Mouse (Mus musculus) embryonic facial prominence, embryonic 11.5 days (tissue): ENCODE results near the gene Pom121l2. TPM values are rescaled to one million over a fixed set of nuclear protein-coding genes. Genes with fewer than 3 reads are reported as not detected.

Experiments used
- ATAC-seq: fragments of 200-750 bp; cut with Nextera tagmentation; replicated peaks from 2 replicates; pipeline ENCODE4 v1.8.0; 2017; ENCODE audit warnings: low read depth; ENCODE audit not compliant: insufficient number of reproducible peaks, low FRiP score, low TSS enrichment
- DNase-seq: peaks from one replicate; pipeline ENCODE4 v3.0.0-alpha.2; 2015; ENCODE audit warnings: low spot score
- H3K27ac ChIP-seq: fragments of 300-500 bp; sonication (generic); replicated peaks from 2 replicates; pipeline ENCODE4 v1.5.1; 2014; ENCODE audit warnings: mild to moderate bottlenecking, low read depth, low read length, control low read depth
- H3K27me3 ChIP-seq: fragments of 300-500 bp; sonication (generic); 2 replicates; pipeline ENCODE4 v1.6.1; 2014; ENCODE audit warnings: mild to moderate bottlenecking, low read length, moderate library complexity, mixed read lengths; ENCODE audit not compliant: control insufficient read depth, insufficient read depth
- H3K36me3 ChIP-seq: fragments of 300-500 bp; sonication (generic); replicated peaks from 2 replicates; pipeline ENCODE4 v1.6.1; 2014; ENCODE audit warnings: low read depth, mild to moderate bottlenecking, low read length, moderate library complexity, mixed read lengths; ENCODE audit not compliant: control insufficient read depth, insufficient read depth
- H3K4me1 ChIP-seq: fragments of 300-500 bp; sonication (generic); 2 replicates; pipeline ENCODE4 v1.6.1; 2014; ENCODE audit warnings: low read length, mixed read lengths; ENCODE audit not compliant: control insufficient read depth, insufficient read depth
- H3K4me2 ChIP-seq: fragments of 300-500 bp; sonication (generic); 2 replicates; pipeline ENCODE4 v1.6.1; 2014; ENCODE audit warnings: low read depth, mild to moderate bottlenecking, control low read depth, low read length, moderate library complexity
- H3K4me3 ChIP-seq: fragments of 300-500 bp; sonication (generic); 2 replicates; pipeline ENCODE4 v1.5.1; 2014; ENCODE audit warnings: low read depth, low read length, control low read depth
- H3K9ac ChIP-seq: fragments of 300-500 bp; sonication (generic); replicated peaks from 2 replicates; pipeline ENCODE4 v1.6.1; 2014; ENCODE audit warnings: mild to moderate bottlenecking, control low read depth, low read length
- H3K9me3 ChIP-seq: fragments of 300-500 bp; sonication (generic); replicated peaks from 2 replicates; pipeline ENCODE4 v1.6.1; 2016; ENCODE audit warnings: mild to moderate bottlenecking, low read length, inconsistent platforms, mixed read lengths; ENCODE audit not compliant: control insufficient read depth
- WGBS: fragments of 180-500 bp; shearing (Covaris S2); extraction: QIAGEN DNeasy Blood & Tissue Kit; methylation state at CpG from one replicate; pipeline ENCODE4 v1.1.7; 2014; 5-methylcytosine and 5-hydroxymethylcytosine counted together
- microRNA-seq: library from miRNA; unstranded; fragments of <30 nt; microRNA quantifications from one replicate; pipeline ENCODE4, GENCODE M21; 2016; ENCODE audit warnings: borderline number of aligned reads
- polyA plus RNA-seq: library from polyadenylated mRNA; unstranded; fragments of >200 nt; fragmentation: Nextera tagmentation; extraction: Ambion mirVana; gene quantifications from 2 replicates; pipeline ENCODE4 v1.2.1, GENCODE M21; 2014

The Pom121l2 gene
- polyA plus RNA-seq, 1 experiment from 2014 or later = not detected

GRCm38 (mm10) chr13:22036149-22036956 is 55.4 kb downstream of the Pom121l2 start:
- peak overlapping the region; percentile 50 for H3K9ac ChIP-seq
- whole genome bisulfite sequencing = 3% methylated on average over 19 of the region's 23 CpGs
- peak overlapping the region; percentile 75 for H3K27ac ChIP-seq
- ATAC-seq (peak; percentile 0; the same call in 1 of the 2 replicates), DNase-seq (peak; percentile 69)
- no peaks in the 10 kb centered on the region for H3K27me3 ChIP-seq
- H3K9me3 ChIP-seq = no peaks in the 10 kb centered on the region
- peak overlapping the region; percentile 34 for H3K4me3 ChIP-seq
- H3K4me2 ChIP-seq = peak overlapping the region; percentile 46
- no peaks in the 10 kb centered on the region for H3K36me3 ChIP-seq
- no peaks in the 10 kb centered on the region for H3K4me1 ChIP-seq

DNA sequence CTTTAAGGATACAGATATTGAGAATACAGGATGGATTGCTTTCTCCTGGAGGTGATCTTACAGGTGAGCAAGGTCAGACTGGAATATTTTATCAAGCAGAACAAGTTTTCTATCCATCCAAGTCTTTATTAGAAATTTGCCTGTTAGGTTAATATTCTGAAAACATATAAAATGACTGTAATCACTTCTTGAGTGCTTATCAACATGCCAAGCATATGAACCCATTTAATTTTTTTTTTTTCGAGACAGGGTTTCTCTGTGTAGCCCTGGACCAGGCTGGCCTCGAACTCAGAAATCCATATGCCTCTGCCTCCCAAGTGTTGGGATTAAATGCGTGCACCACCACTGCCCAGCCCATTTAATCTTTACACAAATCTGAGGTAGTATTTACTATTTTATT is 56.0 kb downstream of the Pom121l2 start:
- H3K9me3 ChIP-seq = no peaks in the 10 kb centered on the region
- H3K9ac ChIP-seq = peak overlapping the region; percentile 50
- no peaks in the 10 kb centered on the region for H3K27me3 ChIP-seq
- no peaks in the 10 kb centered on the region for H3K36me3 ChIP-seq
- H3K4me1 ChIP-seq = no peaks in the 10 kb centered on the region
- H3K27ac ChIP-seq = peak overlapping the region; percentile 75
- 66% methylated on average over 3 of the region's 3 CpGs for WGBS
- DNase-seq = no peak
- H3K4me2 ChIP-seq = peak overlapping the region; percentile 46
- H3K4me3 ChIP-seq = no peak overlapping the region
- ATAC-seq = no peak

- no peak overlapping the region for H3K4me3 ChIP-seq
- no peak for ATAC-seq
- 0 out of 2 replicates have a peak overlapping the region, but pooled peaks have one; percentile 22 for H3K27ac ChIP-seq
- no peaks in the 10 kb centered on the region for H3K27me3 ChIP-seq
- WGBS = 62% methylated on average over 2 of the region's 2 CpGs
- H3K9me3 ChIP-seq = no peaks in the 10 kb centered on the region
- H3K36me3 ChIP-seq = no peaks in the 10 kb centered on the region
- H3K4me1 ChIP-seq = no peaks in the 10 kb centered on the region
- no peak for DNase-seq
- no peak overlapping the region for H3K4me2 ChIP-seq
- H3K9ac ChIP-seq = no peak overlapping the region
Observed at GRCm38 (mm10) chr13:22037415-22037814, 56.4 kb downstream of the Pom121l2 start.

Small RNA genes within 50 kb of the gene (microRNA-seq; reads per million reads assigned to microRNA genes)
- gene Gm44390 = not detected

Other genes starting within 250 kb of the Pom121l2 start
- 1.4 and 2.7 TPM in 2 replicates for gene Hist1h4j, start 246.1 kb upstream of the Pom121l2 start, polyA plus RNA-seq
- gene Hist1h4k, start 230.7 kb upstream of the Pom121l2 start, polyA plus RNA-seq = 7.7 and 8.5 TPM in 2 replicates
- gene Hist1h2ak, start 227.4 kb upstream of the Pom121l2 start, polyA plus RNA-seq = 10.4 and 12.0 TPM in 2 replicates
- gene Hist1h2bn, start 227.1 kb upstream of the Pom121l2 start, polyA plus RNA-seq = 1.2 and 1.9 TPM in 2 replicates
- gene Hist1h1b, start 200.6 kb upstream of the Pom121l2 start, polyA plus RNA-seq = 20.2 and 23.6 TPM in 2 replicates
- 270 and 294 TPM in 2 replicates for gene Hist1h3i, start 197.8 kb upstream of the Pom121l2 start, polyA plus RNA-seq
- gene Hist1h2an, start 194.0 kb upstream of the Pom121l2 start, polyA plus RNA-seq = 3.7 and 7.3 TPM in 2 replicates
- gene Hist1h2bp, start 193.7 kb upstream of the Pom121l2 start, polyA plus RNA-seq = 3.1 and 3.8 TPM in 2 replicates
- 23.5 and 23.8 TPM in 2 replicates for gene Hist1h2bq, start 171.0 kb upstream of the Pom121l2 start, polyA plus RNA-seq
- gene Hist1h2ao, start 170.7 kb upstream of the Pom121l2 start, polyA plus RNA-seq = 2.8 TPM in 1 of 2 replicates, not detected in the other
- not detected in 2 replicates for gene Hist1h4m, start 169.4 kb upstream of the Pom121l2 start, polyA plus RNA-seq
- gene Hist1h4n, start 149.0 kb upstream of the Pom121l2 start, polyA plus RNA-seq = 13.9 and 16.6 TPM in 2 replicates
- gene Hist1h2ap, start 147.7 kb upstream of the Pom121l2 start, polyA plus RNA-seq = 5,875 and 5,942 TPM in 2 replicates
- 23.1 and 25.1 TPM in 2 replicates for gene Hist1h2br, start 147.5 kb upstream of the Pom121l2 start, polyA plus RNA-seq
- gene Zfp184, start 36.1 kb upstream of the Pom121l2 start, polyA plus RNA-seq = 28.2 and 30.4 TPM in 2 replicates
- gene Prss16, start 28.5 kb downstream of the Pom121l2 start, polyA plus RNA-seq = 0.25 and 0.50 TPM in 2 replicates
- 4.2 and 20.5 TPM in 2 replicates for gene Hist1h2ah, start 54.4 kb downstream of the Pom121l2 start, polyA plus RNA-seq
- 15.9 and 24.3 TPM in 2 replicates for gene Hist1h2bk, start 54.7 kb downstream of the Pom121l2 start, polyA plus RNA-seq
- gene Hist1h4i, start 60.2 kb downstream of the Pom121l2 start, polyA plus RNA-seq = 31.9 and 34.5 TPM in 2 replicates
- 99.8 and 102 TPM in 2 replicates for gene Hist1h2ag, start 61.8 kb downstream of the Pom121l2 start, polyA plus RNA-seq
- 14.2 and 16.0 TPM in 2 replicates for gene Hist1h2bj, start 62.0 kb downstream of the Pom121l2 start, polyA plus RNA-seq
- gene Vmn1r188, start 103.2 kb downstream of the Pom121l2 start, polyA plus RNA-seq = not detected in 2 replicates
- not detected in 2 replicates for gene Vmn1r189, start 124.6 kb downstream of the Pom121l2 start, polyA plus RNA-seq
- not detected in 2 replicates for gene Vmn1r191, start 202.8 kb downstream of the Pom121l2 start, polyA plus RNA-seq
- gene Vmn1r192, start 209.9 kb downstream of the Pom121l2 start, polyA plus RNA-seq = not detected in 2 replicates
- gene Vmn1r193, start 242.0 kb downstream of the Pom121l2 start, polyA plus RNA-seq = not detected in 2 replicates